Mouse (Mus musculus) stomach, postnatal 0 days (tissue): ENCODE results near the gene Ssu72. TPM values are rescaled to one million over a fixed set of nuclear protein-coding genes. Genes with fewer than 3 reads are reported as not detected.

Source experiments
- ATAC-seq: fragments of 200-750 bp; cut with Nextera tagmentation; 2 replicates; pipeline ENCODE4 v1.8.0; 2017; ENCODE audit not compliant: low FRiP score, low TSS enrichment
- DNase-seq: peaks from one replicate; pipeline ENCODE4 v3.0.0-alpha.2; 2016; ENCODE audit warnings: low spot score
- H3K27ac ChIP-seq: fragments of 300-500 bp; sonication (generic); replicated peaks from 2 replicates; pipeline ENCODE4 v1.5.1; 2014; ENCODE audit warnings: mild to moderate bottlenecking, control low read depth
- H3K27me3 ChIP-seq: fragments of 300-500 bp; sonication (generic); 2 replicates; pipeline ENCODE4 v1.6.1; 2014; ENCODE audit warnings: low read length; ENCODE audit not compliant: control insufficient read depth, insufficient read depth
- H3K36me3 ChIP-seq: fragments of 300-500 bp; sonication (generic); 2 replicates; pipeline ENCODE4 v1.6.1; 2014; ENCODE audit warnings: low read length, mixed read lengths; ENCODE audit not compliant: control insufficient read depth, insufficient read depth
- H3K4me1 ChIP-seq: fragments of 300-500 bp; sonication (generic); replicated peaks from 2 replicates; pipeline ENCODE4 v1.6.1; 2014; ENCODE audit warnings: antibody characterized with exemption; ENCODE audit not compliant: control insufficient read depth, insufficient read depth
- H3K4me2 ChIP-seq: fragments of 300-500 bp; sonication (generic); replicated peaks from 2 replicates; pipeline ENCODE4 v1.6.1; 2014; ENCODE audit warnings: low read depth, mild to moderate bottlenecking, control low read depth, moderate library complexity
- H3K4me3 ChIP-seq: fragments of 300-500 bp; sonication (generic); 2 replicates; pipeline ENCODE4 v1.5.1; 2014; ENCODE audit warnings: low read depth, low read length, control low read depth
- H3K9ac ChIP-seq: fragments of 300-500 bp; sonication (generic); 2 replicates; pipeline ENCODE4 v1.6.1; 2014; ENCODE audit warnings: mild to moderate bottlenecking, low read length, control low read depth, mixed read lengths
- H3K9me3 ChIP-seq: fragments of 300-500 bp; sonication (generic); 2 replicates; pipeline ENCODE4 v1.6.1; 2016; ENCODE audit warnings: low read length; ENCODE audit not compliant: control insufficient read depth
- CTCF ChIP-seq: IDR thresholded peaks from 2 replicates; pipeline ENCODE4 v1.5.1; 2016; ENCODE audit warnings: antibody characterized with exemption, low read depth, mild to moderate bottlenecking, moderate library complexity
- EP300 ChIP-seq: optimal IDR thresholded peaks from 2 replicates; pipeline ENCODE3; 2016; ENCODE audit warnings: antibody characterized with exemption
- WGBS: fragments of 180-500 bp; shearing (Covaris S2); extraction: QIAGEN DNeasy Blood & Tissue Kit; methylation state at CpG from one replicate; pipeline ENCODE4 v1.1.7; 2014; 5-methylcytosine and 5-hydroxymethylcytosine counted together
- polyA plus RNA-seq: library from polyadenylated mRNA; unstranded; fragments of >200 nt; fragmentation: Nextera tagmentation; extraction: Ambion mirVana; gene quantifications from 2 replicates; pipeline ENCODE4 v1.2.1, GENCODE M21; 2015

Gene Ssu72
- 152 and 153 TPM in 2 replicates for polyA plus RNA-seq

DNA sequence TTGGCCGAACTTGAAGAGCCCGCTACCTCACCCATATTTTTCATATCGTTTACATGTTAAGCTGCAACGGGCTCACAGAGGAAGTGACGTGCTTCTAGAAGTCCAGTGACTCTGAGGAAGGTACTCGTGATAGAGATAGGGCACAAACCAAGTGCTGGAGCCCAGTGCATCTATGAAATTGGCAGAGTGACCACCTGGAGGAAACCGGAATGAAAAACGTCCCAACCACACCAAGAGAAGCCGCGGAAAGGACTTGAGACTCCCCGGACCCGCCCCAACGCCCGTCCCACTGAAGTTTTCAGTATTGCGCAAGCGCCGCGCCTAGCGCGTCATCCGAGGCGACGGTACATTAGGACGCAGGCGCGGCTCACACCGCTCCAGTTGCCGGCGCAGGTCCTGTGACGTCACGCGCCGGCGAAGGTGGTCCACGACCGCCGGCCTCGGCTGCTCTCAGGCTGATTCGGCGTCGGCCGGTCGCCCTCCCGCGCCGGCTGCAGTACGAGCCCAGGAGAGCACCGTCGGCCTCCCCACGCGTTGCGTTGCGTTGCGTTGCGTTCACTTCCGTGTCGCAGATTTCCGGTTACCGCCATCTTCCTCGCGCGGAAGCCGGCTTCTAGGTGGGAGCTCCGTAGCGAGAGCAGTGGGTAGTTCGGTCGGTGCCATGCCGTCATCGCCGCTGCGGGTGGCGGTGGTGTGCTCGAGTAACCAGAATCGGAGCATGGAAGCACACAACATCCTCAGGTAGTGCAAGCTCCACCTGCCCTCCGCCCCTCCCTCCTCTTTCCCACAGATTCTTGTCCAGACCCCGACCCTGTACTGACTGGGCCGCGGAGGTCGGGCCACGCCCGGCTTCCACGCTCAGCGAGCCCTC, at the start of gene Ssu72:
Ssu72 (plus strand) TSS at position 80 of the 871 bp plus-strand sequence.
- H3K4me3 ChIP-seq: peak within 1 kb of the TSS; percentile 95
- no peaks in the 10 kb centered on the region for H3K27me3 ChIP-seq
- DNase-seq (peak; percentile 95), ATAC-seq (peak; percentile 92)
- peak within 1 kb of the TSS; percentile 98 for H3K27ac ChIP-seq
- H3K36me3 ChIP-seq: no peaks in the 10 kb centered on the region
- peak within 1 kb of the TSS; percentile 95 for H3K9ac ChIP-seq
- no peaks in the 10 kb centered on the region for H3K9me3 ChIP-seq
- TF ChIP-seq CTCF: no peak
- peak; percentile 20 for TF ChIP-seq EP300
- no peaks in the 10 kb centered on the region for H3K4me1 ChIP-seq
- peak within 1 kb of the TSS; percentile 80 for H3K4me2 ChIP-seq
- WGBS: 3% methylated on average over 80 of the region's 83 CpGs

DNA sequence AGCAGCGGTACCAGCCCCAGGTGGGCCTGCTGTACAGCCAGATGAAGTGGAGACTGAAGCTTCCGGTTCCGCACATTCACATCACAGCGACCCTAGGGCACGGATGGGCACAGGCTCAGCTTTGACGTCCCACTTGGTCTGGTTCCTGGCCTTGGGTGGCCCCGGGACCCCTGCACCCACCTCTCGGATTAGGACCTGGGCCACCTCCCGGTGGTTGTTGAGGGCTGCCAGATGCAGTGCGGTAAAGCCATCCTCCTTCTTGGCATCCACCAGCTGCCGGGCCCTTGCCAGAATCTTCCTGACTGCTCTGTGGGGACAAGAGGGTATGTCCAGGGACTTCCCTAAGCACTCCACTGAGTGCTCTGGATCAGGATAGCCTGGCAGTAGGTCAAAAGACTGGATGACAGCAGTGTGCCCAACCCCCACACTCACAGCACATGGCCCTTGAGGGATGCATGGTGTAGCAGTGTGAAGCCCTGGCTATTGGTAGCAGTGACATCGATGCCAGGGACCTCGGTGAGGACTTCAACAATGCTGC, 48.3 kb upstream of the Ssu72 start:
- WGBS: 87% methylated on average over 13 of the region's 13 CpGs
- Histone ChIP-seq H3K4me2 (no peak overlapping the region), H3K27me3 (no peaks in the 10 kb centered on the region), H3K4me3 (no peak overlapping the region), H3K36me3 (no peaks in the 10 kb centered on the region), H3K27ac (no peak overlapping the region), H3K9me3 (no peaks in the 10 kb centered on the region), H3K9ac (no peak overlapping the region), H3K4me1 (peaks cover 11% of the 10 kb centered on the region)
- DNase-seq (no peak), ATAC-seq (no peak)
- TF ChIP-seq EP300 (no peak), CTCF (no peak)

DNA sequence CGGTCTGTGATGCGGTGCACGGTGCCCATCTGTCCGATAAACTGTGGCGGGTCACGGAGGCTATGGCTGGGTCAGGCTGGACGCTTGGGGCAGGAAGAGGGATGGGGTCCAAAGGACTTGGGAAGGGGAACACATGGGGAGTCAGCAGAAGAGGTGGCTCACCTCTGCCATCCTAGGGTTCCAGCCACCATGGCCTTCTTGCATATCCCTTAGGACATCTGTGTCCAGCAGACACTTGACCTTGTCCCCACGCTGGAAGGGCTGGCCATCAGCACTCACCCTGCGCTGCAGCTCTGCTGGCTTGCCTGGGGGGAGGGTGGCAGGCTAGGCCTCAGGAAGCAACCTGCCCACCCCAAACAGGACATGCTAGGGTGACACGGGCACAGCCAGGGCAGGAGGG, 45.6 kb upstream of the Ssu72 start:
- 91% methylated on average over 9 of the region's 10 CpGs for WGBS
- Histone ChIP-seq H3K4me3 (no peak overlapping the region), H3K27me3 (no peaks in the 10 kb centered on the region), H3K27ac (no peak overlapping the region), H3K9ac (no peak overlapping the region), H3K4me1 (peaks cover 3% of the 10 kb centered on the region), H3K4me2 (no peak overlapping the region), H3K36me3 (no peaks in the 10 kb centered on the region), H3K9me3 (no peaks in the 10 kb centered on the region)
- no peak for TF ChIP-seq CTCF
- TF ChIP-seq EP300: no peak
- no peak for ATAC-seq
- no peak for DNase-seq

DNA sequence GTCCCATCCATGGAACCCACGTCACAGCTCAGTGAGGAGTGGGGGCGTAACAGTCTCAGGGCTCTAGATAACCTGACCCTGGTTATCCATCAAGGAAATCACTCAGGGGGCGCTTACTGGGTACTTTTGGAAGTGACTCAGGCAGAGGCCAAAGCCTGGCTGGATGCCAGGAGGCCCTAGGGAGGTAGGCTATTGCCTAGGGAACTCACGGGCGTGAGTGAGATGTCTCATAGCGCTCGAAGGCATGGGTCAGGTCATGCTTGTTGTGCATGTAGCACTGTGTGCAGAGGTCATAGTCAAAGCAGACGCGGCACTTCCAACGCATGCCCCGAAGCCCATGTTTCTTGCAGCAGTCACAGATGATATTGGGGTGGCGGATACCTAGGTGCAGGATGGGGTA, 44.0 kb upstream of the Ssu72 start:
- peak; percentile 85 for ATAC-seq
- Histone ChIP-seq H3K27ac (no peak overlapping the region), H3K4me2 (no peak overlapping the region), H3K27me3 (no peaks in the 10 kb centered on the region), H3K9me3 (no peaks in the 10 kb centered on the region), H3K9ac (no peak overlapping the region), H3K36me3 (no peaks in the 10 kb centered on the region), H3K4me3 (no peak overlapping the region), H3K4me1 (no peaks in the 10 kb centered on the region)
- TF ChIP-seq CTCF: no peak
- TF ChIP-seq EP300: no peak
- 66% methylated on average over 12 of the region's 12 CpGs for WGBS
- peak; percentile 81 for DNase-seq

DNA sequence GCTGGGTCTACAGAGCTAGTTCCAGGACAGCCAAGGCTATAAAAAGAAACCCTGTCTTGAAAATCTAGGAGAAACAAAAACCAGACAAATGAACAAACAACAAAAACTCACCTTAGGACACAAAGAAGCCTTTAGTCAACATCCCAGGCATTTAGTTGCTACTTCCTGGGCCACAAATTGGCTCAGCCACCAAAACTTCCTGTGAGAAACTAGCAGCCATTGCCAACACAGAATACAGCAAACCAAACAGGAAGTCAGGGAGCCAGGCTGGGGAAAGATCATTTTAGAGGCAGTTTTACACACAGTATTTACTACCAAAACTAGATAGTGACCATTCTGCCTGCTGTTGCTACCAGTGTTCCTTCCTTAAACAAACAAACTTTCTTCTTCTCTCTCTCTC, 37.7 kb upstream of the Ssu72 start:
- TF ChIP-seq CTCF (no peak), EP300 (no peak)
- ATAC-seq: no peak
- H3K27ac ChIP-seq: no peak overlapping the region
- H3K9ac ChIP-seq: no peak overlapping the region
- DNase-seq: no peak
- no peaks in the 10 kb centered on the region for H3K36me3 ChIP-seq
- H3K4me3 ChIP-seq: no peak overlapping the region
- H3K27me3 ChIP-seq: no peaks in the 10 kb centered on the region
- no peaks in the 10 kb centered on the region for H3K4me1 ChIP-seq
- no peak overlapping the region for H3K4me2 ChIP-seq
- H3K9me3 ChIP-seq: no peaks in the 10 kb centered on the region
